Comparison of ENCODE assay signal across 13 mouse cellular contexts in the genomic region with DNA sequence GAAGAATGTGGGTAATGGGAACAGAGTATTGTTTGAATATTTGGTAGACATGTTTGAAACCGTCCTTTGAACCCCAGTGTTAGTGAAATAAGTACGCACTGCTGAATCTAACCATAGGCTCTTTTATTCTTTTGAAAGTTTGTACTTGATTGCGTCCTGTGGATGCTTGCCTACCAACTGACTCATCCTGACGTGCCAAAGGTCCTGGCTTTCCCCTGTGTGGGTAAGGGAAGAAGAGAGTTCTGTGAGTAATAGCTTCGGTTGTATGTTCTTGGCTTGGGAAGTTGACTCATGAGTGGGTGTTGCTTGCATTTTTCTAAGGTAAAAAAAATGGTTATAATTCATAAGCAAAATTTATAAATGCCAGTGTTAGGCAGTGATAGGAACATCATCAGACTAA. TPM values are rescaled to one million over a fixed set of nuclear protein-coding genes. Genes with fewer than 3 reads are reported as not detected.
"Had no signal": no experiment of that assay in that cellular context is flagged by ENCODE, and none has a peak within 500 bp of the region (broad histone marks: within the 10 kb centered on the region; RNA-seq: fewer than 3 reads in every experiment).

No protein-coding gene starts in this region.

- H3K27me3 ChIP-seq: limb, embryonic 12.5 days; midbrain, embryonic 12.5 days; neural tube, embryonic 15.5 days had no signal

- H3K4me3 ChIP-seq: limb, embryonic 12.5 days; midbrain, embryonic 12.5 days; neural tube, embryonic 15.5 days had no signal

- DNase-seq: kidney, postnatal 25 days; layer of hippocampus, adult 9-11 months; layer of hippocampus, postnatal 36 days; liver; lung, adult 18-20 months; right cerebral cortex, adult 18-20 months; right cerebral cortex, postnatal 25 days; thymus, postnatal 14 days had no signal

- H3K4me2 ChIP-seq: limb, embryonic 12.5 days; midbrain, embryonic 12.5 days; neural tube, embryonic 15.5 days had no signal

RNA-seq across cellular contexts. Expression of gene Rtl1, which starts 26.8 kb away (rescaled TPM):
- total RNA-seq: layer of hippocampus, postnatal 36 days; megakaryocyte-erythroid progenitor cell, adult 5-6 weeks had no signal
- polyA plus RNA-seq: small intestine, adult 2 months had no signal
